9 mouse cellular contexts compared by ENCODE assay signal in the genomic region with DNA sequence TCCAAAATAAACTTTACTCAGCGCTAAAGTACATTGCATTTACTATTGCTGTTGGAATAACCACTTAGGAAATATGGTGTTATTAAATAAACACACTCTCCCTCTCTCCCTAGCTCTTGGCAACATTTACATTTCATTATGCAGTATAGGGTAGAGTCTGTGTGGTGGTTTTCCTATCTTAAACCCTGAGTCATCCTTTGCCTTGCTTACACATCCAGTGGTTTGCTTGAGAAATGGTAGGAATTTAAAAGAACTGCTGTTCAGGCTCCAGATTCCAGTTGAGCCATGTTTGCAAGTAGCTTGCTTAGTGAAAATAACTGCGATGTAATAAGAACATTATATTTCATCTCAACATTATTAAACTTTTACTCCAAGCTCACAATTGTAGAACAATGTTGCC. TPM values are rescaled to one million over a fixed set of nuclear protein-coding genes. Genes with fewer than 3 reads are reported as not detected.
DNase-seq lines count a peak whose midpoint lies in the region; ATAC-seq and TF ChIP-seq lines count a peak whose summit lies in the region.
"Had no signal": no experiment of that assay in that cellular context is flagged by ENCODE, and none has a peak within 500 bp of the region (broad histone marks: within the 10 kb centered on the region; RNA-seq: fewer than 3 reads in every experiment).

No protein-coding gene starts in this region.

- 0 out of 2 replicates have a peak overlapping the region, but pooled peaks have one; percentile 15 for H3K9ac ChIP-seq in kidney, postnatal 0 days (ENCODE audit: low read depth, low read length)
- no peak overlapping the region for H3K9ac ChIP-seq in embryonic facial prominence, embryonic 15.5 days
- no peak overlapping the region for H3K9ac ChIP-seq in intestine, postnatal 0 days (ENCODE audit: low read depth, low read length)
- peak overlapping the region; percentile 74; the same call in 1 of the 2 replicates for H3K9ac ChIP-seq in neural tube, embryonic 15.5 days (replicated peaks)

- H3K9me3 ChIP-seq in kidney, postnatal 0 days (replicated peaks; ENCODE audit: low read length), result no peaks in the 10 kb centered on the region
- H3K9me3 ChIP-seq in embryonic facial prominence, embryonic 15.5 days (replicated peaks), result no peaks in the 10 kb centered on the region
- H3K9me3 ChIP-seq in intestine, postnatal 0 days (ENCODE audit: control insufficient read depth), result no peaks in the 10 kb centered on the region
- no peaks in the 10 kb centered on the region for H3K9me3 ChIP-seq in neural tube, embryonic 15.5 days (replicated peaks)

- TF ChIP-seq CTCF in kidney, postnatal 0 days (IDR thresholded peaks at IDR 0.05; ENCODE audit: low read depth), result no peak
- TF ChIP-seq CTCF in intestine, postnatal 0 days (IDR thresholded peaks at IDR 0.05; ENCODE audit: low read depth), result no peak

- no peaks in the 10 kb centered on the region for H3K27me3 ChIP-seq in kidney, postnatal 0 days (ENCODE audit: insufficient read depth, low read length)
- no peaks in the 10 kb centered on the region for H3K27me3 ChIP-seq in embryonic facial prominence, embryonic 15.5 days
- H3K27me3 ChIP-seq in intestine, postnatal 0 days (replicated peaks; ENCODE audit: control insufficient read depth, insufficient read depth, low read length), result no peaks in the 10 kb centered on the region; the same call in 1 of the 2 replicates
- no peaks in the 10 kb centered on the region for H3K27me3 ChIP-seq in neural tube, embryonic 15.5 days (replicated peaks)

- no peak overlapping the region for H3K27ac ChIP-seq in kidney, postnatal 0 days
- H3K27ac ChIP-seq in embryonic facial prominence, embryonic 15.5 days (replicated peaks), result no peak overlapping the region
- H3K27ac ChIP-seq in intestine, postnatal 0 days (ENCODE audit: low read depth, low read length), result no peak overlapping the region
- H3K27ac ChIP-seq in neural tube, embryonic 15.5 days (replicated peaks), result peak overlapping the region; percentile 30; the same call in 1 of the 2 replicates

- no peak for ATAC-seq in kidney, postnatal 0 days (replicated peaks; ENCODE audit: low FRiP score, low read depth)
- ATAC-seq in embryonic facial prominence, embryonic 15.5 days (ENCODE audit: insufficient number of reproducible peaks, low FRiP score, low TSS enrichment, low read depth), result no peak
- no peak for ATAC-seq in intestine, postnatal 0 days
- no peak for ATAC-seq in neural tube, embryonic 15.5 days (ENCODE audit: low FRiP score)

- peak; percentile 30 for DNase-seq in kidney, postnatal 0 days (ENCODE audit: low spot score)
- no peak for DNase-seq in kidney, postnatal 4 days
- DNase-seq in gastrocnemius, postnatal 4 days (ENCODE audit: low spot score in 2 of 2), result no peak
- no peak for DNase-seq in adrenal gland, adult 18-20 months (ENCODE audit: low spot score in 2 of 2)
- no peak for DNase-seq in layer of hippocampus, postnatal 25 days (ENCODE audit: extremely low spot score in 1 of 2, low spot score in 1 of 2)

- WGBS in kidney, postnatal 0 days, result 22% methylated on average over 2 of the region's 2 CpGs
- WGBS in embryonic facial prominence, embryonic 15.5 days, result 54% methylated on average over 2 of the region's 2 CpGs
- WGBS in intestine, postnatal 0 days, result 49% methylated on average over 2 of the region's 2 CpGs
- 31% methylated on average over 2 of the region's 2 CpGs for WGBS in neural tube, embryonic 15.5 days

- H3K4me3 ChIP-seq in kidney, postnatal 0 days (replicated peaks; ENCODE audit: low read depth, low read length), result peak overlapping the region; percentile 81
- peak overlapping the region; percentile 77 for H3K4me3 ChIP-seq in embryonic facial prominence, embryonic 15.5 days (replicated peaks)
- peak overlapping the region; percentile 57 for H3K4me3 ChIP-seq in intestine, postnatal 0 days (ENCODE audit: low read depth, low read length)
- peak overlapping the region; percentile 65 for H3K4me3 ChIP-seq in neural tube, embryonic 15.5 days (replicated peaks)

- peak overlapping the region; percentile 93 for H3K4me2 ChIP-seq in kidney, postnatal 0 days (ENCODE audit: low read length)
- peak overlapping the region; percentile 94 for H3K4me2 ChIP-seq in embryonic facial prominence, embryonic 15.5 days (replicated peaks)
- peak overlapping the region; percentile 98; the same call in 1 of the 2 replicates for H3K4me2 ChIP-seq in intestine, postnatal 0 days (replicated peaks; ENCODE audit: low read depth)
- H3K4me2 ChIP-seq in neural tube, embryonic 15.5 days, result peak overlapping the region; percentile 92

- H3K4me1 ChIP-seq in kidney, postnatal 0 days (replicated peaks; ENCODE audit: insufficient read depth, low read length), result no peaks in the 10 kb centered on the region
- H3K4me1 ChIP-seq in embryonic facial prominence, embryonic 15.5 days, result peaks cover 13% of the 10 kb centered on the region
- H3K4me1 ChIP-seq in intestine, postnatal 0 days (replicated peaks; ENCODE audit: control insufficient read depth, insufficient read depth, low read length), result no peaks in the 10 kb centered on the region
- peaks cover 25% of the 10 kb centered on the region for H3K4me1 ChIP-seq in neural tube, embryonic 15.5 days

- no peaks in the 10 kb centered on the region for H3K36me3 ChIP-seq in kidney, postnatal 0 days (ENCODE audit: insufficient read depth, low read length)
- H3K36me3 ChIP-seq in embryonic facial prominence, embryonic 15.5 days, result no peaks in the 10 kb centered on the region
- H3K36me3 ChIP-seq in intestine, postnatal 0 days (ENCODE audit: control insufficient read depth, insufficient read depth), result no peaks in the 10 kb centered on the region
- H3K36me3 ChIP-seq in neural tube, embryonic 15.5 days, result no peaks in the 10 kb centered on the region
- H3K36me3 ChIP-seq: G1E had no signal

RNA-seq across cellular contexts. Expression of a gene that starts 3.3 kb away (rescaled TPM):
- 46.3 and 46.4 TPM in 2 replicates for polyA plus RNA-seq in kidney, postnatal 0 days (2015; fragmentation: Nextera tagmentation; extraction: Ambion mirVana)
- polyA plus RNA-seq in embryonic facial prominence, embryonic 15.5 days (2015; fragmentation: Nextera tagmentation; extraction: Ambion mirVana), result 33.7 and 42.3 TPM in 2 replicates
- 6.6 and 7.5 TPM in 2 replicates for polyA plus RNA-seq in intestine, postnatal 0 days (2015; fragmentation: Nextera tagmentation; extraction: Ambion mirVana)
- polyA plus RNA-seq in neural tube, embryonic 15.5 days (2015; fragmentation: Nextera tagmentation; extraction: Ambion mirVana), result 24.1 and 24.6 TPM in 2 replicates
- total RNA-seq in gastrocnemius, postnatal 4 days (2021), result 10 to 100 TPM; 23.6 to 26.7 TPM
- 1 to 10 TPM; 9.2 to 9.8 TPM for total RNA-seq in adrenal gland, adult 18-20 months (2021)
- total RNA-seq in layer of hippocampus, postnatal 25 days (2021), result 10 to 100 TPM; 11.7 to 12.7 TPM
- polyA plus RNA-seq: G1E had no signal

Comparison
In these comparisons a context has a peak if more than half of its experiments do, and no peak if none do; other contexts are left out.
1. H3K9ac ChIP-seq: peak in kidney, postnatal 0 days (single experiment) and neural tube, embryonic 15.5 days (single experiment); none in embryonic facial prominence, embryonic 15.5 days (single experiment) and intestine, postnatal 0 days (single experiment).
2. Peak in every context shown above with its lines, with median percentiles within 50 percentile points of each other: H3K4me2 ChIP-seq and H3K4me3 ChIP-seq.